Comparison of ENCODE assay signal across 7 mouse cellular contexts in the genomic region with DNA sequence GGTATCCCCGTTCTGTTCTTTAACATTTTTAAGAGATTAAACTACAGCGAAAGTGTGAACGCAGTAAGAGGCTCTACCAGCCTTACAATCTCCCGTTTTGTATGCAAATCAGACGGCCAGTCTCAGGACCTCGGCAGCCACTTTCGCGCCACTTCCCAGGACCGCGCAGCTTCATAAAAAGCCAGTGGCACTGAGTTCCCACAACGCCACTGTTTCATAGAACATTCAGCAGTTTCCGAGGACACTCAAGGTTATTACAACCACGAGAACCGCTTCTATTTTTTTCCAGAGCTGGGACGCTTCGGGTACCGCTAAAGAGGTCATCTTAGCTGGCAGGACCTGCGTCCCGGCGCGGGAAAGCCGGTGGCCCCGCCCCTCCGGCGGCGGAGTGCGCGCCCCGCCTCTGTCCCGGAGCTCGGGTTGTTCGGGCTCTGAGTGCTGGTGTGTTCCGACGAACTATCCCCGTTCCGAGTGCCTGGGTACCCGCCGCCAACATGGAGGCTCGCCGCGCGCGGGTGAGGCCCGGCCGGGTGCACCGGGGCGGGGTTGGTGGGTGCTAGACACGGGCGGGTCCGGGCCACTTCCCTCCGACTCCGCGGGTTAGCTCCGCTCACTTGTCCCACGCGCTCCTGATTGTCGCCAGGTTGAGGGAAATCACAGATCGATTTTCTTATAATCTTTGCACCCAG. TPM values are rescaled to one million over a fixed set of nuclear protein-coding genes. Genes with fewer than 3 reads are reported as not detected.
DNase-seq lines count a peak whose midpoint lies in the region; ATAC-seq and TF ChIP-seq lines count a peak whose summit lies in the region.

A gene (plus strand): TSS at position 363 of the 689 bp plus-strand sequence.

- peak within 1 kb of the TSS; percentile 89 for H3K4me2 ChIP-seq in intestine, postnatal 0 days (replicated peaks; ENCODE audit: low read depth)
- peak within 1 kb of the TSS; percentile 77 for H3K4me2 ChIP-seq in midbrain, embryonic 11.5 days

- intact Hi-C loops in left cerebral cortex, postnatal 4 days (cut with DNase I), result no loop called here

- peak within 1 kb of the TSS; percentile 87 for H3K27ac ChIP-seq in intestine, postnatal 0 days (ENCODE audit: low read depth, low read length)
- peak within 1 kb of the TSS; percentile 62 for H3K27ac ChIP-seq in midbrain, embryonic 11.5 days (ENCODE audit: low read depth, low read length)

- ATAC-seq in granulocyte monocyte progenitor cell, adult 5-6 weeks (replicated peaks; ENCODE audit: poor library complexity, severe bottlenecking), result peak; percentile 68
- ATAC-seq in intestine, postnatal 0 days, result peak; percentile 79
- peak; percentile 88 for ATAC-seq in midbrain, embryonic 11.5 days (ENCODE audit: low FRiP score)

- peaks cover 3% of the 10 kb centered on the region; the same call in 1 of the 2 replicates for H3K36me3 ChIP-seq in intestine, postnatal 0 days (ENCODE audit: control insufficient read depth, insufficient read depth)
- H3K36me3 ChIP-seq in midbrain, embryonic 11.5 days (ENCODE audit: control insufficient read depth, insufficient read depth, low read length), result peaks cover 2% of the 10 kb centered on the region; the same call in 1 of the 2 replicates

- peak within 1 kb of the TSS; percentile 71 for H3K9ac ChIP-seq in intestine, postnatal 0 days (ENCODE audit: low read depth, low read length)
- H3K9ac ChIP-seq in midbrain, embryonic 11.5 days (ENCODE audit: low read length), result peak within 1 kb of the TSS; percentile 79

- H3K4me3 ChIP-seq in intestine, postnatal 0 days (ENCODE audit: low read depth, low read length), result peak within 1 kb of the TSS; percentile 86
- peak within 1 kb of the TSS; percentile 86 for H3K4me3 ChIP-seq in midbrain, embryonic 11.5 days (ENCODE audit: low read depth, low read length)

- no peaks in the 10 kb centered on the region for H3K27me3 ChIP-seq in intestine, postnatal 0 days (replicated peaks; ENCODE audit: control insufficient read depth, insufficient read depth, low read length)
- H3K27me3 ChIP-seq in midbrain, embryonic 11.5 days (ENCODE audit: control insufficient read depth, insufficient read depth, low read length), result peaks cover 11% of the 10 kb centered on the region

- peaks cover 4% of the 10 kb centered on the region; the same call in 1 of the 2 replicates for H3K4me1 ChIP-seq in intestine, postnatal 0 days (replicated peaks; ENCODE audit: control insufficient read depth, insufficient read depth, low read length)
- H3K4me1 ChIP-seq in midbrain, embryonic 11.5 days (ENCODE audit: control insufficient read depth, insufficient read depth, low read length), result peaks cover 28% of the 10 kb centered on the region

- peak; percentile 49 for DNase-seq in adrenal gland, adult 8-10 months
- peak; percentile 93 for DNase-seq in embryo, embryonic 9.5 days (ENCODE audit: extremely low spot score)
- peak; percentile 66 for DNase-seq in left cerebral cortex, postnatal 4 days
- peak; percentile 99 for DNase-seq in midbrain, embryonic 11.5 days (ENCODE audit: low spot score, missing footprints)
- peak; percentile 49 for DNase-seq in right cerebral cortex, postnatal 4 days

- TF ChIP-seq CTCF in intestine, postnatal 0 days (IDR thresholded peaks at IDR 0.05; ENCODE audit: low read depth), result no peak

- H3K9me3 ChIP-seq in intestine, postnatal 0 days (ENCODE audit: control insufficient read depth), result no peaks in the 10 kb centered on the region
- no peaks in the 10 kb centered on the region for H3K9me3 ChIP-seq in midbrain, embryonic 11.5 days (ENCODE audit: control insufficient read depth, low read length)

- WGBS in intestine, postnatal 0 days, result under 1% methylated on average over 56 of the region's 58 CpGs
- WGBS in midbrain, embryonic 11.5 days, result under 1% methylated on average over 58 of the region's 58 CpGs

RNA-seq across cellular contexts. Expression of the gene that starts here (rescaled TPM):
- total RNA-seq in adrenal gland, adult 8-10 months (2022), result 1 to 10 TPM; 1.9 to 3.1 (median 2.8) TPM
- 231 and 236 TPM in 2 replicates for total RNA-seq in granulocyte monocyte progenitor cell, adult 5-6 weeks (2014; fragmentation: Nextera tagmentation)
- 240 and 269 TPM in 2 replicates for total RNA-seq in granulocyte monocyte progenitor cell, adult 5-6 weeks (2017)
- polyA plus RNA-seq in intestine, postnatal 0 days (2015; fragmentation: Nextera tagmentation; extraction: Ambion mirVana), result 32.5 and 33.4 TPM in 2 replicates
- 10 to 100 TPM; 13.3 to 17.2 TPM for total RNA-seq in left cerebral cortex, postnatal 4 days (2021)
- polyA plus RNA-seq in midbrain, embryonic 11.5 days (2014; fragmentation: Nextera tagmentation; extraction: Ambion mirVana), result 172 and 189 TPM in 2 replicates

Comparison
In these comparisons a context has a peak if more than half of its experiments do, and no peak if none do; other contexts are left out.
1. Peak in every context shown above with its lines: DNase-seq, ATAC-seq, H3K4me3 ChIP-seq and H3K27ac ChIP-seq.
2. RNA of the gene that starts here (total RNA-seq): 231 to 269 TPM in granulocyte monocyte progenitor cell, adult 5-6 weeks; 13.3 to 17.2 TPM in left cerebral cortex, postnatal 4 days and 1.9 to 3.1 TPM in adrenal gland, adult 8-10 months; every median in the first group is over 10 times any median in the second.
3. DNase-seq: peak in every context shown above with its lines; median percentile 99 in midbrain, embryonic 11.5 days; 93 in embryo, embryonic 9.5 days; 66 in left cerebral cortex, postnatal 4 days; 49 in adrenal gland, adult 8-10 months; 49 in right cerebral cortex, postnatal 4 days.